Mouse (Mus musculus) limb, embryonic 11.5 days (tissue): ENCODE measurements around the gene Cox4i2. TPM values are rescaled to one million over a fixed set of nuclear protein-coding genes. Genes with fewer than 3 reads are reported as not detected.
A peak's percentile ranks its signal among the peaks of the same experiment; 100 is the strongest.

Experiments
- ATAC-seq: fragments of 200-750 bp; cut with Nextera tagmentation; 2 replicates; pipeline ENCODE4 v1.8.0; 2017; ENCODE audit warnings: low read depth; ENCODE audit not compliant: insufficient number of reproducible peaks, low FRiP score, low TSS enrichment
- DNase-seq: peaks from one replicate; pipeline ENCODE4 v3.0.0-alpha.2; 2015; ENCODE audit warnings: low spot score
- H3K27ac ChIP-seq: fragments of 300-500 bp; sonication (generic); replicated peaks from 2 replicates; pipeline ENCODE4 v1.5.1; 2014; ENCODE audit warnings: low read depth, mild to moderate bottlenecking, low read length
- H3K27me3 ChIP-seq: fragments of 300-500 bp; sonication (generic); 2 replicates; pipeline ENCODE4 v1.6.1; 2014; ENCODE audit warnings: mild to moderate bottlenecking, low read length, mixed read lengths; ENCODE audit not compliant: control insufficient read depth, insufficient read depth
- H3K36me3 ChIP-seq: fragments of 300-500 bp; sonication (generic); 2 replicates; pipeline ENCODE4 v1.6.1; 2014; ENCODE audit warnings: mild to moderate bottlenecking, low read length, moderate library complexity, mixed read lengths; ENCODE audit not compliant: control insufficient read depth, insufficient read depth
- H3K4me1 ChIP-seq: fragments of 300-500 bp; sonication (generic); 2 replicates; pipeline ENCODE4 v1.6.1; 2014; ENCODE audit warnings: low read length, mixed read lengths; ENCODE audit not compliant: control insufficient read depth, insufficient read depth
- H3K4me2 ChIP-seq: fragments of 300-500 bp; sonication (generic); 2 replicates; pipeline ENCODE4 v1.6.1; 2014; ENCODE audit warnings: low read depth, mild to moderate bottlenecking, moderate library complexity; ENCODE audit not compliant: severe bottlenecking
- H3K4me3 ChIP-seq: fragments of 300-500 bp; sonication (generic); 2 replicates; pipeline ENCODE4 v1.5.1; 2014; ENCODE audit warnings: low read depth, low read length
- H3K9ac ChIP-seq: fragments of 300-500 bp; sonication (generic); 2 replicates; pipeline ENCODE4 v1.6.1; 2014; ENCODE audit warnings: mild to moderate bottlenecking, low read length
- H3K9me3 ChIP-seq: fragments of 300-500 bp; sonication (generic); 2 replicates; pipeline ENCODE4 v1.6.1; 2016; ENCODE audit warnings: low read length; ENCODE audit not compliant: control insufficient read depth
- WGBS: fragments of 180-500 bp; shearing (Covaris S2); extraction: QIAGEN DNeasy Blood & Tissue Kit; methylation state at CpG from one replicate; pipeline ENCODE4 v1.1.7; 2014; 5-methylcytosine and 5-hydroxymethylcytosine counted together
- polyA plus RNA-seq: library from polyadenylated mRNA; unstranded; fragments of >200 nt; fragmentation: Nextera tagmentation; extraction: Ambion mirVana; gene quantifications from 2 replicates; pipeline ENCODE4 v1.2.1, GENCODE M21; 2014

Cox4i2 gene
- polyA plus RNA-seq, 1 experiment from 2014 or later = 22.3 TPM

DNA sequence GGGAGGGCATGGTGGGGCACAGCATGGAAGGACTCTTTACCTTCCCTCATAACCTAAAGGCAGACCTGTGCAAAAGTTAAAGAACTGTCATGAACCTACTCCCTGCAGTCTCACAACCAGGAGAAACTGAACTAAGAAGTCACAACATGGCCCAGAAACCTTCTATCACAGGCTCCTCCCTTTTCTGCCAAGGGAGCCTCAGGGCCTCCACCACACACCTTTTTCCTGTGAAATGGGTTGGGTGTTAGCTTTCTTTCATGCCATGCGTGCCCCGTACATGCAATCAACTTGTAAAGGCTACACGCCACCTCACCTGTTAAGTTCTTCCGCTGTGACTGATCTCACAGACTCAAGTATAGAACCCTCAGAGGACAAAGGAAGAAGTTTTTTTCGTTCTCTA lies 49.1 kb downstream of the Cox4i2 start:
- DNase-seq (no peak), ATAC-seq (no peak)
- Histone ChIP-seq H3K36me3 (no peaks in the 10 kb centered on the region), H3K9me3 (no peaks in the 10 kb centered on the region), H3K9ac (no peak overlapping the region), H3K4me1 (peaks cover 17% of the 10 kb centered on the region), H3K27ac (no peak overlapping the region), H3K27me3 (no peaks in the 10 kb centered on the region), H3K4me2 (no peak overlapping the region), H3K4me3 (no peak overlapping the region)
- WGBS = 87% methylated on average over 5 of the region's 5 CpGs

DNA sequence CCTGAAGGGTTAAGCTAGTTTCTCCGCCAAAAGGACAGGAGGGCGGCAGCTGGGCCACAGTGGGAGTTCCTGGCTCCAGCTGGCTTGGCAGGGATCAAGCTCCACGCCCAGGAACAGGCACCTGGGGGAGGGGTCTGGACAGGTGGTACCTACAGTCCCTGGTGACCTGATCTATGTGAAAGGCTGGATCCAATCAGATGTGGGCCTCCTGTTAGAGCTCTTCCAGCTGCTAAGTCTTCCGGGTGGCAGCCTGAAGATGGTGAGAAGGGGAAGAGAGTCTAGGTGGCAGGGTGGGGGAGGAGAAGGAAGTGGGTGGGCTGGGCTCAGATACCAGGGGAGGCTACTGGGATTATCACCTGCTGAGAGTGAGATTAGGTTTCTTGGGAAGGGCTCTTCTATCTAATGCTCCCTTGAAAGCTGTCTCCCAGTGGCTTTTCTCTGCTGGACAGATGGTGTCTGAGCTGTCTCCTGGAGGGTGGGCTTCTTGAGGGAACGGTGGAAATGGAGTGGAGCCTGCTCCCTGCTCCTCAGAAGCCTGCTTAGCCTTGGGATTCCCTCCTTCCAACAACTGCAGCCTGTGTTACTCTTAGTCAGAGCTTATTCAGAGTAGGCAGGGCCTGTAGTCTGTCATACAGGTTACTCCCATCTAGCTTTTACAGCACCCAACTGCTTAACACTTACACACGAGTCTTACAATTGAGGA lies 50.6 kb downstream of the Cox4i2 start:
- Histone ChIP-seq H3K27ac (no peak overlapping the region), H3K36me3 (no peaks in the 10 kb centered on the region), H3K4me1 (peaks cover 17% of the 10 kb centered on the region), H3K4me2 (peak overlapping the region; percentile 10; the same call in 1 of the 2 replicates), H3K4me3 (no peak overlapping the region), H3K27me3 (no peaks in the 10 kb centered on the region), H3K9me3 (no peaks in the 10 kb centered on the region), H3K9ac (no peak overlapping the region)
- DNase-seq (peak; percentile 67), ATAC-seq (no peak)
- WGBS = 3% methylated on average over 6 of the region's 6 CpGs

DNA sequence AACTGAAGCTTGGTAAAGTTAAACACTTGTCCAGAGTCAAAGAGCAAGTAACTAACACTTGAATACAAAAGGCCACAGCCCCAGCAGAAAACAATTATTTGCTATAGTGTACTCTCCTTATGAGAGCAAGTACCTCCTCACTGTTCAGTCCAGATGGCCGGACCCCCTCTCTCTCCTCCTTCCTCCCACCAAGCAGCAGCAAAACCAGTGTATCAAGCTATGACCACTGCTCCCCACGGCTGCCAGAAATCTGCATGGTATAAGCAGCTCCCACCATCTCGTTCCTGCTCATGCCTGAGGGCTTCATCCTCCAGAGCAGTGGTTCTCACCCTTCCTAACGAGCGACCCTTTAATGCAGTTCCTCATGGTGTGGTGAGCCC lies 51.1 kb downstream of the Cox4i2 start:
- ATAC-seq (no peak), DNase-seq (no peak)
- H3K9ac ChIP-seq = no peak overlapping the region
- H3K27ac ChIP-seq = 0 out of 2 replicates have a peak overlapping the region, but pooled peaks have one; percentile 5
- no peak overlapping the region for H3K4me3 ChIP-seq
- WGBS = 34% methylated on average over 5 of the region's 5 CpGs
- no peaks in the 10 kb centered on the region for H3K27me3 ChIP-seq
- H3K36me3 ChIP-seq = no peaks in the 10 kb centered on the region
- peaks cover 17% of the 10 kb centered on the region for H3K4me1 ChIP-seq
- H3K9me3 ChIP-seq = no peaks in the 10 kb centered on the region
- H3K4me2 ChIP-seq = no peak overlapping the region

DNA sequence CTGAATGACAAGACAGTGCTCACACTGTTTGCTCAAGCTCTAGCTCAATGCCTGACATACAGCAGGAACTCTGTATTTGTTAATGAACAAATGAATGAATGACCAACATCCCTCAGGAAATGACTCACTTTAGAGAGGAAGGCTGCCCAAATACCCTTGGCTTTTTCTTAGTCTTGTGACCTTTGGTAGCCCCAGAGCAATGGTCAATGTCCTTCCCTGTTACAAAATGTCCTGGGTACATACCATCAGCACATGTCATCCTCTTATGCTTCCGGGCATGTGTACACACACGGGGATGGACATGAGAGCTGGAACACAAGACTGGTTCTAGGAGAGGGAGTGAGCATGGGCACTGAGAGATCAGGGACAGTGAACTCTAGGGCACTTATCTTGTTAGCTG lies 52.1 kb downstream of the Cox4i2 start:
- WGBS = 96% methylated on average over 2 of the region's 2 CpGs

DNA sequence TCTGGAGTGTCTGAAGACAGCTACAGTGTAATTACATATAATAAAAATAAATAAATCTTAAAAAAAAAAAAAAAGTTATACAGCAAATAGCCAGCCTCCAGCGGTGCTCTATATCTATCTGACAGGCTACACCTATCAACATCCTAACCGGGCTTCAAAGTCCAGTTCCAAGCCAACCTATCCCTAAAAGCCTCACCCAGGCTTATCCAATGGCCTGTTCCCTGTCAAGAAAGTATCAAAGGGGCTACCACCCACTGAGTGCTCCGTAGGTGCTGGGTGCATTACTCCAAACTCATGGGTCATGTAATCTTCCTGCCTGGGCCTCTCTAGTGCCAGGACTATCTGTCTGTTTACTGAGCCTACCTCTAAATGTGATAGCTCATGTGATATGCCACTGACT lies 54.2 kb downstream of the Cox4i2 start:
- no peaks in the 10 kb centered on the region for H3K9me3 ChIP-seq
- no peak overlapping the region for H3K9ac ChIP-seq
- ATAC-seq (no peak), DNase-seq (no peak)
- peaks cover 17% of the 10 kb centered on the region for H3K4me1 ChIP-seq
- no peaks in the 10 kb centered on the region for H3K27me3 ChIP-seq
- no peaks in the 10 kb centered on the region for H3K36me3 ChIP-seq
- no peak overlapping the region for H3K4me3 ChIP-seq
- no peak overlapping the region for H3K4me2 ChIP-seq
- no peak overlapping the region for H3K27ac ChIP-seq
- 83% methylated on average over 3 of the region's 3 CpGs for whole genome bisulfite sequencing

More for the DNA sequence above, 52.1 kb downstream of the Cox4i2 start:
- H3K4me2 ChIP-seq = no peak overlapping the region
- H3K27me3 ChIP-seq = no peaks in the 10 kb centered on the region
- H3K27ac ChIP-seq = 0 out of 2 replicates have a peak overlapping the region, but pooled peaks have one; percentile 14
- H3K9me3 ChIP-seq = no peaks in the 10 kb centered on the region
- no peak for ATAC-seq
- no peaks in the 10 kb centered on the region for H3K36me3 ChIP-seq
- no peak for DNase-seq
- H3K9ac ChIP-seq = no peak overlapping the region
- peaks cover 17% of the 10 kb centered on the region for H3K4me1 ChIP-seq
- H3K4me3 ChIP-seq = no peak overlapping the region

DNA sequence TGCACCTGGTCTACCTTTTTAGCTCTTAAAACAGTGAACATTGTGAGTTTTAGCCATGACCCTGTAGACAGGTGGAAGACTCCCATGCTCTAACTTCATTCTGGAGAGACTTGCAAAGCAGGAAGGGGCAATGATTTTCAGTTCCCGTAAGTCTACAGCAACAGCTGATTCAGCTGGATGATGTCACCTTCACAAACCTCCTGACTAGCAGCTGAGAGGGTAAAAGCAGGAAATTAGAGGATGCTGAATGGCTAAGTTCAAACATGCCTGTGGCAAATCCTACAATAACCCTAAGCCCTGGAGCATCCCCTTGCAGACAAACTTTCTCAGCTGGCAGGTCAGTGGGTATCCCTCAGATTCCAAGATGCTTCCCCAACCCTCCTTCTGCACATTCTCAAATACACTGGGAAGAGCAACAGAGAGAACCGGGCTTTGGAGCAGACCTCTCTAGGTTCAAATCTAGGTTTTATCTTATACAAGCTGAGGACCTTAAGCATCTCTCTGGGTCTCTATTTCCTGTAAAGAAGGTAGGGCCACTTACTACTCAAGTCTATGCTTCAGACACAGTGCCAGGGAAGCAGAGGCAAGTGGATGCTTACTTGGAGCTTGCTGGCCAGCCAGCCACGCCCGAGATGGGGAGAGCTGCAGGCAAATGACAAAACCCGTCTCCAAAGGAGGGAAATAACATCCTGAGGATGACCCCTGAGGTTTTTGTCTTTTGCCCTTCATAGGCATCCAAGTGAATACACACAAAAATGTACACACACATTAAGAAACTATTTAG lies 56.4 kb downstream of the Cox4i2 start:
- no peaks in the 10 kb centered on the region for H3K36me3 ChIP-seq
- ATAC-seq (no peak), DNase-seq (no peak)
- no peaks in the 10 kb centered on the region for H3K9me3 ChIP-seq
- no peaks in the 10 kb centered on the region for H3K27me3 ChIP-seq
- H3K4me2 ChIP-seq = no peak overlapping the region
- 86% methylated on average over 5 of the region's 5 CpGs for WGBS
- peaks cover 4% of the 10 kb centered on the region for H3K4me1 ChIP-seq
- H3K9ac ChIP-seq = no peak overlapping the region
- H3K27ac ChIP-seq = no peak overlapping the region
- H3K4me3 ChIP-seq = no peak overlapping the region

DNA sequence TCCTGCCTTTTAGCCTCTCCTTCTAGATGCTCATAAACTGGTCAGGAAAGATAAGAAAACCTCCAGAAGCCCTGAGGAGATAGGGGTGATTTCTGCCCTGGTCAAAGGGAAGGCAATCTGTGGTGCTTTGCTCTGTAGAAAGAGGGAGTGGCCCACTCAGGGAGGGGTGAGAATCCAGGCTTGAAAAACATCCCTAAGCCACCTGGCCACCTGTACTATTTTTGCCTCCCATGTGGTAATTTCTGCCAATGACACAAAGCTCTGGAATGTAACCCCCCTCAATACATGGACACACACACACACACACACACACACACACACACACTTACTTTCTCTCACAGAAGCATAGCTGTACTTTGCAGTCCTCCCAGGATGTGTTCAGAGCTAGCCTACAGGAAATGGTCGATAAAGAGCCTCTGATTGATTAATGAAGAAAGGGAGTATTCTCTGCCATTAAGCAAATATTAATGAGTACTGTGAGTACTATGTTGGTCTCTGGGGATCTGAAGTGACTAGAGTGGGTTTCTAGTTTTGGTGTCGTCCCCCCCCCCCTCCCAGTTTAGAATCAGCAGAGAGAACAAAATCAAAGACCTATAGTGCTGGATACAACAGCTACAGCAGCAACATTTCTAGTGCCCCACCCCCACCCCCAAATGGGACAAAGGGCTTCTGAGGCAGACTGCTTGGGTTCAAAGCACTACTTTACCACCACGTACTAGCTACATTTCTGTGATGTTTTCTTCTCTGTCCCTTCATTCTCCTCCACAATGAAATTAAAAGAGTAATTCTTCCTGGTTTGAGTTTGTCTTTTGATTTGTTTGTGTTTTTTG lies 57.6 kb downstream of the Cox4i2 start:
- Histone ChIP-seq H3K9ac (no peak overlapping the region), H3K27ac (no peak overlapping the region), H3K4me2 (no peak overlapping the region), H3K36me3 (no peaks in the 10 kb centered on the region), H3K4me3 (no peak overlapping the region), H3K27me3 (no peaks in the 10 kb centered on the region), H3K9me3 (no peaks in the 10 kb centered on the region), H3K4me1 (no peaks in the 10 kb centered on the region)
- DNase-seq = no peak
- no peak for ATAC-seq
- 52% methylated on average over 3 of the region's 3 CpGs for WGBS

DNA sequence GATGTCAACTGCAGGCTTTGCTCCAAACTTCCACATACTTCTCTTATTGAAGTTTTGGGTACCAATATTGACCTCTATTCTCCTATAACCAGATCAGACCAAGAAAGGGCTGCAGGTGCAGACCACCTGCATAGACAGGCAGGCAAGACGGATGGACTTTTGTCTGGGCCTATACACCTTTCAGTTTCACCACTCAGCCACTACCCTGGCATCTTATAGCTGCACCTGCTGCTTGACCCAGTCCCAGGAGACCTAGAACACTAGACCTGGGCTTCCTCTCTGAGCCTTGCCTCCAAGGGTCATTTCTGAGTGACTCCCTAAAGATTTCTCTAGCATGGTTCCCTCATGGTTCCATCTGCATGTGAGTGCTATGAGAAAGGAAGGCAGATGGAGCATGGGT lies 59.3 kb downstream of the Cox4i2 start:
- H3K4me1 ChIP-seq = no peaks in the 10 kb centered on the region
- no peak overlapping the region for H3K4me3 ChIP-seq
- WGBS = 96% methylated on average over 1 of the region's 1 CpGs
- no peaks in the 10 kb centered on the region for H3K36me3 ChIP-seq
- no peak for ATAC-seq
- no peaks in the 10 kb centered on the region for H3K27me3 ChIP-seq
- H3K4me2 ChIP-seq = no peak overlapping the region
- no peak overlapping the region for H3K27ac ChIP-seq
- H3K9me3 ChIP-seq = no peaks in the 10 kb centered on the region
- H3K9ac ChIP-seq = no peak overlapping the region
- no peak for DNase-seq
